Mouse (Mus musculus) adrenal gland, adult 2 months (tissue): Measurements from ENCODE around the gene Gm10135. TPM values are rescaled to one million over a fixed set of nuclear protein-coding genes. Genes with fewer than 3 reads are reported as not detected.
A peak's percentile ranks its signal among the peaks of the same experiment; 100 is the strongest.
"Not testable (repeated sequence)": the region's sequence is repeated elsewhere in the genome, so short reads cannot be mapped to it uniquely, and the experiment has no call there.

Experiments
- DNase-seq: peaks from one replicate; pipeline ENCODE4 v3.0.0; 2021
- long read RNA-seq: library from polyadenylated mRNA; stranded (forward); transcript quantifications from one replicate; pipeline ENCODE4 v2.0.0, GENCODE M21; 2021
- polyA plus RNA-seq: library from polyadenylated mRNA; depleted of rRNA; stranded (reverse); fragments of >200 nt; gene quantifications from 2 replicates; pipeline ENCODE4 v1.2.3, GENCODE M21; 2012; rRNA removed
- total RNA-seq, 2 experiments: library from RNA; stranded (reverse); gene quantifications; 2 replicates each; pipeline ENCODE4 v1.2.3; 2021

Gene Gm10135
- total RNA-seq = not detected
- polyA plus RNA-seq = not detected in 2 replicates
- long read RNA-seq = 0 reads

GRCm38 (mm10) chr5:72974602-72975001, at the start of gene Gm10135:
Gene Gm10135 (minus strand): TSS chr5:72974702.
- DNase-seq = no peak

- DNase-seq = no peak
Observed at GRCm38 (mm10) chr5:73023801-73024200, 49.3 kb upstream of the Gm10135 start.

GRCm38 (mm10) chr5:73014745-73015144, 40.2 kb upstream of the Gm10135 start:
- DNase-seq = no peak

DNA sequence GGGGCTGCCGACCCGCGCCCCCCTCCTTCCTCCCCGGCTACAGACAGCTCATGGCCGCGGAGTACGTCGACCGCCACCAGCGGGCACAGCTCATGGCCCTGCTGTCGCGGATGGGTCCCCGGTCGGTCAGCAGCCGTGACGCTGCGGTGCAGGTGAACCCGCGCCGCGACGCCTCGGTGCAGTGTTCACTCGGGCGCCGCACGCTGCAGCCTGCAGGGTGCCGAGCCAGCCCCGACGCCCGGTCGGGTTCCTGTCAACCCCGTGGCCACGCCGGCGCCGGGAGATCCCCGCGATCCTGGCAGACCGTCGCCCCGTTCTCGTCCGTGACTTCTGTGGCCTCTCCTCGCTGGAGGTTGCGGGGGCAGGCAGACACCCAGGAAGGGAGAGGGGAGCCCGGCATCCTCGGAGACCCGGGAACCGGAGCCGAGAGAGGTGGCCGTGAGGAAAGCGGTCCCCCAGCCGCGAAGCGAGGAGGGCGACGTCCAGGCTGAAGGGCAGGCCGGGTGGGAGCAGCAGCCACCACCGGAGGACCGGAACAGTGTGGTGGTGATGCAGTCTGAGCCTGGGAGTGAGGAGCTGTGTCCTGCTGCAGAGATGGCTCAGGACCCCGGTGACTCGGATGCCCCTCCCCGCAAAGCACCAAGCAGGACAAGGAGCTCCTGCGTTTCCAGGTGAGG, 39.2 kb upstream of the Gm10135 start:
- DNase-seq = not testable (repeated sequence)

DNA sequence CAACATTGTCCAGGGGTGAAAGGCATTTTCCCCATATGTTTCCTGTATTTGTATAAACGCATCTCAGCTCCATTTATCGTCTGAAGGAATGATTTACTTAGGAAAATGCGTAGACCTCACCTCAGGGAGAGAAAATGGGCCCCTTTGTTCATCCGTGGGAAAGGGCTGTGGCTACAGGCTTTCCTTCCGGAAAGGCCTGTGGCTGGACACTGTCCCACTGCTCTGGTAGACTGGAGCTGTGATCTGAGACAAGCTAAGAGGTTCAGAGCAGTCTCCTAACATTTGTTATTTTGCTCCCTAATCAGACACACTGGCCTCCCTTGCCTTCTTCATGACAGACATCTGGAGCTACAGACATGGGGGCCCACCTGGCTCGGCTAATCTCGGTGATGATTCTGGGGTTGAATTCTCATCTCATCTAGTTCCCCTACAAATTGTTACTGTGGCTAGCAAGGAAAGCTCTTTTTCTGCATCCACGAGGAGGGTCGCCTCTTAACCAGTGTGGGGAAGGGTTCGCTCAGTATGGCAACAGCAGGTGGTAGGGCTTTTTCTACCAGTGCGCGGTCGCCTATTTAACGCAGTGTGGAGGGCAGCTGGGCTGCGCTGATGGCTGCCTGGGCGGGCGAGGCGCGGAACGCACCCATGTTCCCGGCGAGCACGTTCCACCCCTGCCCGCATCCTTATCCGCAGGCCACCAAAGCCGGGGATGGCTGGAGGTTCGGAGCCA, 38.5 kb upstream of the Gm10135 start:
- DNase-seq = not testable (repeated sequence)

DNA sequence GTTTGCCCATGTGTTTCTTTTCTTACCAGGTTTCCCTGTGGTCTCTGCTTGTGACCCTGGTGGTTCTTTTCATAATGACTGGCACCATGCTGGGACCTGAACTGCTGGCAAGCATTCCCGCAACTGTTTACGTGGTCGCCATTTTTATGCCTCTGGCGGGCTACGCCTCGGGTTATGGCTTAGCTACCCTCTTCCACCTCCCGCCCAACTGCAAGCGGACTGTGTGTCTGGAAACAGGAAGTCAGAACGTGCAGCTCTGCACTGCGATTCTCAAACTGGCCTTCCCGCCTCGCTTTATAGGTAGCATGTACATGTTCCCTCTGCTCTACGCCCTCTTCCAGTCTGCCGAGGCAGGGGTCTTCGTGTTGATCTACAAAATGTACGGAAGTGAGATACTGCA, 37.3 kb upstream of the Gm10135 start:
- not testable (repeated sequence) for DNase-seq

DNA sequence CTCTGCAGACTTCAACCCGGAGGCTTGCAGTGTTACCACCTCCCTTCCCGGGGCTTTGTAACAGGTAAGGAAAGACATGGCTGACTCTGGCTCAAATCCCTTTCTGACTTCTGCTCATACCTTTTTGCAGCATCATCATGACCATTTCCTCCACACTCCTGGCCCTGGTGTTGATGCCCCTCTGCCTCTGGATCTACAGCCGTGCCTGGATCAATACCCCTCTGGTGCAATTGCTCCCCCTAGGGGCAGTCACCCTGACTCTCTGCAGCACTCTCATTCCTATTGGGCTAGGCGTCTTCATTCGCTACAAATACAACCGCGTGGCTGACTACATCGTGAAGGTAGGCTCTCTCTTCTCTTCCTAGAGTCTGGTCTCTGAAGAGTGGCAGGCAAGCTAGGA, 33.7 kb upstream of the Gm10135 start:
- DNase-seq = peak; percentile 34

DNA sequence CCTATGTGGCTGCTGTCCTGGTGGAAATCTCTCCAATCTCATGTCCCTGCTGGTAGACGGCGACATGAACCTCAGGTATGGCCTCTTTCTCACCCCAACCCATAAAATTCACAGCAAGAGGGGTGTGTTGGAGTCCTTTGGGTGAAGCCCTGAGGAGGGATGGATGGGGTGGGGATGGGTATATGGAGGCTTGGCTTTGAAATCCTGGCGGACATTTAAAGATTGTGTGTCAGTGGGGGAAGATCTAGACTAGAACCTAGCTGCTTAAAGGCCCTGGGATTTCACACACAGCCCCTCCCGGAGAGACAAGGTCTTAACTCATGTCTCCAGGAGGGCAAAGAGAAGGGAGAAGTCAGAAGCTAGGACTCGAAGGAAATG, 33.1 kb upstream of the Gm10135 start:
- DNase-seq = no peak

- DNase-seq = peak; percentile 71
Observed at GRCm38 (mm10) chr5:73006784-73007581, 32.5 kb upstream of the Gm10135 start, which contains the start of gene Slc10a4. Gene Slc10a4 (plus strand): TSS chr5:73006883.

GRCm38 (mm10) chr5:73004046-73004445, 29.5 kb upstream of the Gm10135 start:
- no peak for DNase-seq

DNA sequence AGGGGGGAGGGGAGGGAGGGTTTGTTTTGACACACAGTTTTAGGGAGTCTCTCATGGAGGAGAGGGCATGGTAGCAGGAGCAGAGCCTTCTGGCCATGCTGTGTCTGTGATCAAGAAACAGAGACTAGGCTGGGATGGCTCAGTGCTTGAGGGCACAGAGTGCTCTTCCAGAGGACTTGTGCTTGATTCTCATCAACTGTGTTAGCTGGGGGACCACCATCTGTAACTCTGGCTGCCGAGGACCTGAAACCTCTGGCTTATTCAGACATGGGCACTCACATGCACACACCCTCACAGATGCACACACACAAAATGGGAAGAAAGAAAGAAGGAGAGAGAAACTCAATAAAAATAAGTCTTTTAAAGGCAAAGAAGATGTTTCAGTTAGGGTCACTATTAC, 24.0 kb upstream of the Gm10135 start:
- DNase-seq = not testable (repeated sequence)

- no peak for DNase-seq
Observed at GRCm38 (mm10) chr5:72995379-72995778, 20.9 kb upstream of the Gm10135 start.

- no peak for DNase-seq
Observed at GRCm38 (mm10) chr5:72994928-72995327, 20.4 kb upstream of the Gm10135 start.

DNA sequence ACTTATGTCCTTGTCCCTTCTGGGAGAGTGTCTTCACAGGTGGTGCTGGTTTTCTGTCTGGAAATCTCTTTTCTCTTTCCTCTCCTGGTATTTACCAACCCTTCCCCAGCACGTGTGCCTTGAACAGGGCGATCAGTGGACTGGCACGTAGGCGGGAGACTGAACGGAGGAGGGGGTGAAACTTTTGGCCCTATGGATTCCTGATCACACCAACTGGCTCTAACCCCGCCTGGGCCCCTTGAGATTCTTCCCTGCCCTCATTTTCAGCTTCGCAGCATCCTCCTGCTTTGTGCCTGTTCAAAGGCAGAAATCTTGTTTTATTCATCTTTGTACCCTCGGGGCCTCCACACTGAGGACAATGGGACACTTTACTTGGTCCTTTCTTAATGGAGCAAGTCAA, 19.9 kb upstream of the Gm10135 start:
- DNase-seq = no peak

DNA sequence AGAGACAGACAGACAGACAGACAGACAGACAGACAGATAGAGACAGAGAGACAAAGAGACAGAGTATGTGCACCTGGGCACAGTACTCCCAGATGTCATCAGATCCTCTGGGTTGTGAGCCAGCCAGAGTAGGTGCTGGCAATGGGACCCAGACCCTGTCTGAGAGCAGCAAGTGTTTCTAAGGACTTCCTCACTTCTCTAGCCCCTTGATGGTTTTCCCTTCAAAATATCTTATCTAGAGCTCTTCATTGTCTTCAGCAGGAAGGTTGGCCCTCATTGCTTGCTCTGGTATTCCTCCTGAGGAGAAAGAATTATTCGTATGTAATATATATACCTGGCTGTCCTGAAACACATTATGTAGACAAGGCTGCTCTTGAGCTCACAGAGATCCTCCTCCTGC, 18.0 kb upstream of the Gm10135 start:
- DNase-seq = no peak

- DNase-seq = no peak
Observed at GRCm38 (mm10) chr5:72989756-72990155, 15.3 kb upstream of the Gm10135 start.

- DNase-seq = no peak
Observed at GRCm38 (mm10) chr5:72987786-72988185, 13.3 kb upstream of the Gm10135 start.

- peak; percentile 33 for DNase-seq
Observed at GRCm38 (mm10) chr5:72984091-72984490, 9.6 kb upstream of the Gm10135 start.

- no peak for DNase-seq
Observed at GRCm38 (mm10) chr5:72976539-72976938, 2.0 kb upstream of the Gm10135 start.

GRCm38 (mm10) chr5:72975996-72976395, 1.5 kb upstream of the Gm10135 start:
- DNase-seq = no peak

GRCm38 (mm10) chr5:72972934-72973333, 1.6 kb downstream of the Gm10135 start:
- DNase-seq = no peak

GRCm38 (mm10) chr5:72972435-72972834, 2.1 kb downstream of the Gm10135 start:
- DNase-seq = no peak

- DNase-seq = no peak
Observed at GRCm38 (mm10) chr5:72965706-72966105, 8.8 kb downstream of the Gm10135 start.
